Mouse (Mus musculus): Measurements from ENCODE around the gene Bcl9l. TPM values are rescaled to one million over a fixed set of nuclear protein-coding genes. Genes with fewer than 3 reads are reported as not detected.
A peak's percentile ranks its signal among the peaks of the same experiment; 100 is the strongest.

Bcl9l gene
- polyA plus RNA-seq, 1 experiment from 2014 or later, result 6.4 TPM

DNA sequence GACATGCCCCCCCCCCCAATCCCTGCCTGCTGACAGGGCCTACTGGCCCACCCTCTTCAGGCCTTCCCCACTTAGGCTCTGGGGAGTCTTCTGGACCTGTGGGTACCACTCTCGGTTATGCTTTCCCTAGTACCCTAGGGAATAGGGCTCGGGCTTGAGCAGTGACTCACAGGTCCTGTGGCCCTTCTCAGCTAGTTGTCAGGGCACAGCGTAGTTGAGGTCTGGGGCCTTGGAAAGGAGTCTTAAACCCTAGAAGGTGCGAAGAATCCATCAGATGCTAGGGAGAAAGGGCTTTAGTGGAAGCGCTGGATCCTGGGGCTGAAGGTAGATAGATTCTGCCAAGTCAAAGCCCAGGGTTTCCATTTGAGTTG is 17.5 kb downstream of the Bcl9l start:
- WGBS, result 33% methylated on average over 5 of the region's 5 CpGs
- H3K4me2 ChIP-seq, result peak overlapping the region; percentile 73
- ATAC-seq (ENCODE audit: low FRiP score) (no peak), DNase-seq (ENCODE audit: low spot score, missing footprints) (no peak)
- peaks cover 31% of the 10 kb centered on the region for H3K4me1 ChIP-seq (ENCODE audit: control insufficient read depth, insufficient read depth, low read length)
- H3K9me3 ChIP-seq (ENCODE audit: control insufficient read depth, low read length), result no peaks in the 10 kb centered on the region
- H3K9ac ChIP-seq (ENCODE audit: low read length), result peak overlapping the region; percentile 52; the same call in 1 of the 2 replicates
- H3K36me3 ChIP-seq (ENCODE audit: control insufficient read depth, insufficient read depth, low read length), result no peaks in the 10 kb centered on the region
- no peaks in the 10 kb centered on the region for H3K27me3 ChIP-seq (ENCODE audit: control insufficient read depth, insufficient read depth, low read length)
- H3K27ac ChIP-seq (ENCODE audit: low read depth, low read length), result no peak overlapping the region
- H3K4me3 ChIP-seq (ENCODE audit: low read depth, low read length), result no peak overlapping the region; the same call in 1 of the 2 replicates

DNA sequence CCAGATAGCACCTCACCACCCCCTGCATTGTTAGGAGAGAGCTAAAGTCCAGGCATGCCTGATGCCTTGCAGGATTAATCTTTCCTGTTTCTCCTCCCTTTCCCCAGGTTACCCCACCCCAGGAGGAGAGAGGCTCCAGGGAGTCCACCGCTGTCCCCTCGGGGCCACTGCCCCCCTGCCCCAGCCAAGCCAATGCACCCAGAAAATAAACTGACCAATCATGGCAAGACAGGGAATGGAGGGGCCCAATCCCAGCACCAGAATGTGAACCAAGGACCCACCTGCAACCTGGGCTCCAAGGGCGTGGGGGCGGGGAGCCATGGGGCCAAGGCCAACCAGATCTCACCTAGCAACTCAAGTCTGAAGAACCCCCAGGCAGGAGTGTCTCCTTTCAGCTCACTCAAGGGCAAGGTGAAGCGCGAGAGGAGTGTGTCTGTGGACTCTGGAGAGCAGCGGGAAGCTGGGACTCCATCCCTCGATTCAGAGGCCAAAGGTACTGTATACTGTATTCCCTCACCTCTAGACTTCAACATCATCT is 18.1 kb downstream of the Bcl9l start:
- H3K27me3 ChIP-seq (ENCODE audit: control insufficient read depth, insufficient read depth, low read length), result no peaks in the 10 kb centered on the region
- DNase-seq (ENCODE audit: low spot score, missing footprints), result no peak
- peaks cover 3% of the 10 kb centered on the region; the same call in 1 of the 2 replicates for H3K36me3 ChIP-seq (ENCODE audit: control insufficient read depth, insufficient read depth, low read length)
- no peak overlapping the region for H3K4me3 ChIP-seq (ENCODE audit: low read depth, low read length)
- H3K4me1 ChIP-seq (ENCODE audit: control insufficient read depth, insufficient read depth, low read length), result peaks cover 31% of the 10 kb centered on the region
- ATAC-seq (ENCODE audit: low FRiP score), result no peak
- WGBS, result 44% methylated on average over 8 of the region's 8 CpGs
- no peaks in the 10 kb centered on the region for H3K9me3 ChIP-seq (ENCODE audit: control insufficient read depth, low read length)
- no peak overlapping the region for H3K27ac ChIP-seq (ENCODE audit: low read depth, low read length)
- H3K4me2 ChIP-seq, result no peak overlapping the region
- H3K9ac ChIP-seq (ENCODE audit: low read length), result no peak overlapping the region

DNA sequence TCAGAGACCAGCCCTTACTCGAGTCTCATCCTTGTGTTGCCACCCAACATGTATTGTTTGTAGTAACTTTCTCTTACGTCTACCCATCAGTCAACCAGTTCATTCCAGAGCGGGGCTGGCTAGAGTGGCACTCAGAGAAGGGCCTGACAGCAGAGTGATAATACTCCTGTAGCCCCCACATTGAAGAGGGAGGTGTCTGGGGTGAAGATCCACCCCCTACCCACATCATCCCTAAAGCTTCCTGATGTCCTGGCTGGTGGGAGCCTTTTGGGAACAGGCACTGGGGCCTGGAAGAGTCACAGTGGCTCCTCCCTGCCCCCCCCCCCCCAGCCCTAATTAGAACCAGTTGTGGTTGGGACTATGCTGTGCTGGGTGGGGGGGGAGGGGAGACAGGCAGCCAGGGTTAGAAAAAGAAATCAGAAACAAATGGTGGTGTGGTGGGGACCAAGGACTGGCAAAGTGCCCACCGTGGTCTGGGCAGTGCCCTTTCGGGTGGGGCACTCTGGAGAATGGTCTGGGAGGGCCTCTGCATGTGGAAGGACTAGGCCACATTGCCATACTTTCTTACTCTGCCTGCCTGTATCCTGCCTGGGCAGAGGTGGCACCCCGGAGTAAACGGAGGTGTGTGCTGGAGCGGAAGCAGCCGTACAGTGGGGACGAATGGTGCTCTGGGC is 18.7 kb downstream of the Bcl9l start:
- ATAC-seq (ENCODE audit: low FRiP score) (no peak), DNase-seq (ENCODE audit: low spot score, missing footprints) (no peak)
- H3K27ac ChIP-seq (ENCODE audit: low read depth, low read length), result no peak overlapping the region
- H3K4me3 ChIP-seq (ENCODE audit: low read depth, low read length), result no peak overlapping the region
- H3K36me3 ChIP-seq (ENCODE audit: control insufficient read depth, insufficient read depth, low read length), result peaks cover 7% of the 10 kb centered on the region; the same call in 1 of the 2 replicates
- H3K4me1 ChIP-seq (ENCODE audit: control insufficient read depth, insufficient read depth, low read length), result peaks cover 31% of the 10 kb centered on the region
- H3K27me3 ChIP-seq (ENCODE audit: control insufficient read depth, insufficient read depth, low read length), result no peaks in the 10 kb centered on the region
- no peak overlapping the region for H3K9ac ChIP-seq (ENCODE audit: low read length)
- H3K4me2 ChIP-seq, result no peak overlapping the region
- H3K9me3 ChIP-seq (ENCODE audit: control insufficient read depth, low read length), result no peaks in the 10 kb centered on the region
- 49% methylated on average over 10 of the region's 10 CpGs for WGBS

DNA sequence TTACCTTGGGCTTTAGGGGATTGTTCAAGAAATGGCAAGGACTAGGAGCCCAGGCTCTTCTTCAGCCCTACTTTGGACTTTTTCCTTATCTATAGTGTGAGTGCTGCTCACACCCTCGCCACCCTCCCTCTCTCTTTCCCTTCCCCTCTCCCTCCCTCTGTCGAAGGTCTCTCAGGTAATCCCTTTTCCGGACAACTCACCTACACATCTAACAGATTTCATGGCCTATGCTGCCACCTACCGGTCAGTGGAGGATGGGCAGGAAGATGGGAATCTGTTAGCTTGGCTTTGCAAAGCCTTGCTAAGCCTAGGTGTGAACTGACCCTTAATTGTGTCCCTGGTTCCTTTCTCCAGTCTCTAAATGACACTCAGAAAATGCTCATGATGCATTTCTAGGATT is 19.4 kb downstream of the Bcl9l start:
- no peak overlapping the region for H3K4me3 ChIP-seq (ENCODE audit: low read depth, low read length)
- H3K4me2 ChIP-seq, result no peak overlapping the region
- no peaks in the 10 kb centered on the region for H3K9me3 ChIP-seq (ENCODE audit: control insufficient read depth, low read length)
- H3K4me1 ChIP-seq (ENCODE audit: control insufficient read depth, insufficient read depth, low read length), result peaks cover 29% of the 10 kb centered on the region
- 0% methylated on average over 4 of the region's 4 CpGs for WGBS
- DNase-seq (ENCODE audit: low spot score, missing footprints) (peak; percentile 98), ATAC-seq (ENCODE audit: low FRiP score) (no peak)
- peaks cover 13% of the 10 kb centered on the region for H3K36me3 ChIP-seq (ENCODE audit: control insufficient read depth, insufficient read depth, low read length)
- H3K9ac ChIP-seq (ENCODE audit: low read length), result no peak overlapping the region
- H3K27me3 ChIP-seq (ENCODE audit: control insufficient read depth, insufficient read depth, low read length), result no peaks in the 10 kb centered on the region
- H3K27ac ChIP-seq (ENCODE audit: low read depth, low read length), result no peak overlapping the region

DNA sequence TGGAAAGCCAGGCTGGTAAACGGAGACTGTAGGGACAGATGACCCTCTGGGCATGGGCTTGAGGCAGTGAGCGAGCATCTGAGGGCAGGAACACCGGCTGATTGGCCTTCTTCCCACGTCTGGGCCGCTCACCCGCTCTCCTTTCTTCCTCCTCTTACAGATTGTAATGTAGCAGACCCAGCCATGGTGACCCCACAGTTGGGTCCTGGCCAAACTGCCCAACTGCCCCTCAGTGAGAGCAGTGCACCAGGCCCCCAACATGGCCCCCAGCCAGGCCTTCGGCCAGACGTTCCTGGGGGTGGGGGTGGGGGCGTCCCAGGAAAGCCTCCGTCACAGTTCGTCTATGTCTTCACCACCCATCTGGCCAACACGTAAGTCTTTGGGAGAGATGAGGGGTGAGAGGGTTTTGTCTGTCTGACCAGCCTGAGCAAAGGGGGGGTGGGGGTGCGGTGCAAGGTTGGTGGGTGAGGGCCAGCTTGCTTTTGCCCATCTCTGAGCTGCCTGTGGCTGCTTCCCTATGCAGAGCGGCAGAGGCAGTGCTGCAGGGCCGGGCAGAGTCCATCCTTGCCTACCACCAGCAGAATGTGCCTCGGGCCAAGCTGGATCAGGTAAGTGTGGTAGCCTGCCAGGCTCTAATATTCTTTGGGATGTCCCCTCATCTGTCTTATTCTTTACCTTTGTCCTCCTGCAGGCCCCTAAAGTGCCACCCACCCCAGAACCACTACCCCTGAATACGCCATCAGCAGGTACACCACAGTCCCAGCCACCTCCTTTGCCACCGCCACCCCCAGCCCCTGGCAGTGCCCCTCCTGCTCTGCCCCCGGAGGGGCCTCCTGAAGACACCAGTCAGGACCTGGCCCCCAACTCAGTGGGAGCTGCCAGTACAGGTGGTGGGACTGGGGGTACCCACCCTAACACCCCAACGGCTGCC is 22.5 kb downstream of the Bcl9l start:
- Histone ChIP-seq H3K4me3 (ENCODE audit: low read depth, low read length) (no peak overlapping the region), H3K27ac (ENCODE audit: low read depth, low read length) (no peak overlapping the region), H3K9ac (ENCODE audit: low read length) (no peak overlapping the region), H3K9me3 (ENCODE audit: control insufficient read depth, low read length) (no peaks in the 10 kb centered on the region), H3K36me3 (ENCODE audit: control insufficient read depth, insufficient read depth, low read length) (peaks cover 18% of the 10 kb centered on the region), H3K4me1 (ENCODE audit: control insufficient read depth, insufficient read depth, low read length) (peaks cover 6% of the 10 kb centered on the region), H3K27me3 (ENCODE audit: control insufficient read depth, insufficient read depth, low read length) (no peaks in the 10 kb centered on the region), H3K4me2 (no peak overlapping the region)
- no peak for ATAC-seq (ENCODE audit: low FRiP score)
- no peak for DNase-seq (ENCODE audit: low spot score, missing footprints)
- WGBS, result 84% methylated on average over 20 of the region's 20 CpGs

DNA sequence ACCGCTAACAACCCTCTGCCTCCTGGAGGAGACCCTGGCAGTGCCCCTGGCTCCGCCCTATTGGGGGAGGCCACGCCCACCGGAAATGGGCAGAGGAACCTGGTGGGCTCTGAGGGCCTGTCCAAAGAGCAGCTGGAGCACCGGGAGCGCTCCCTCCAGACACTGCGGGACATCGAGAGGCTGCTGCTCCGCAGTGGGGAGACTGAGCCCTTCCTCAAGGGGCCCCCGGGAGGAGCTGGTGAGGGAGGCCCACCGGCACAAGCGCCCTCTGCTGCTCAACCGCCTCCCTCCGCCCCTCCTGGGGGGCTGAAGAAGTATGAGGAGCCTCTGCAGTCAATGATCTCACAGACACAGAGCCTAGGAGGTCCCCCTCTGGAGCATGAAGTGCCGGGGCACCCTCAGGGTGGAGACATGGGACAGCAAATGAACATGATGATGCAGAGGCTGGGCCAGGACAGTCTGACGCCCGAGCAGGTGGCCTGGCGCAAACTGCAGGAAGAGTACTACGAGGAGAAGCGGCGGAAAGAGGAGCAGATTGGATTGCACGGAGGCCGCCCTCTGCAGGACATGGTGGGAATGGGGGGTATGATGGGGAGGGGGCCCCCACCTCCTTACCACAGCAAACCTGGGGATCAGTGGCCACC is 23.3 kb downstream of the Bcl9l start:
- H3K4me1 ChIP-seq (ENCODE audit: control insufficient read depth, insufficient read depth, low read length), result peaks cover 6% of the 10 kb centered on the region
- no peak overlapping the region for H3K4me2 ChIP-seq
- no peak overlapping the region for H3K4me3 ChIP-seq (ENCODE audit: low read depth, low read length)
- ATAC-seq (ENCODE audit: low FRiP score), result no peak
- no peaks in the 10 kb centered on the region for H3K9me3 ChIP-seq (ENCODE audit: control insufficient read depth, low read length)
- peaks cover 18% of the 10 kb centered on the region for H3K36me3 ChIP-seq (ENCODE audit: control insufficient read depth, insufficient read depth, low read length)
- H3K27ac ChIP-seq (ENCODE audit: low read depth, low read length), result no peak overlapping the region
- 48% methylated on average over 23 of the region's 23 CpGs for WGBS
- DNase-seq (ENCODE audit: low spot score, missing footprints), result no peak
- H3K9ac ChIP-seq (ENCODE audit: low read length), result 0 out of 2 replicates have a peak overlapping the region, but pooled peaks have one; percentile 12
- no peaks in the 10 kb centered on the region for H3K27me3 ChIP-seq (ENCODE audit: control insufficient read depth, insufficient read depth, low read length)

DNA sequence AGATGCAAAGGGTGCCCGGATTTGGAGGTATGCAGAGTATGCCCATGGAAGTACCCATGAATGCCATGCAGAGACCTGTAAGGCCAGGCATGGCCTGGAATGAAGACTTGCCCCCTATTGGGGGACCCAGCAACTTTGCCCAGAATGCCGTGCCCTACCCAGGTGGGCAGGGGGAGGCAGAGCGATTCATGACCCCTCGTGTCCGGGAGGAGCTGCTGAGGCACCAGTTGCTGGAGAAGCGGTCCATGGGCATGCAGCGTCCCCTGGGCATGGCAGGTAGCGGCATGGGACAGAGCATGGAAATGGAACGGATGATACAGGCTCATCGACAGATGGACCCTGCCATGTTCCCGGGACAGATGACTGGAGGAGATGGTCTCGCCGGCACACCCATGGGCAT is 23.9 kb downstream of the Bcl9l start:
- Histone ChIP-seq H3K27ac (ENCODE audit: low read depth, low read length) (no peak overlapping the region), H3K36me3 (ENCODE audit: control insufficient read depth, insufficient read depth, low read length) (peaks cover 18% of the 10 kb centered on the region), H3K4me2 (no peak overlapping the region), H3K4me1 (ENCODE audit: control insufficient read depth, insufficient read depth, low read length) (peaks cover 6% of the 10 kb centered on the region), H3K9me3 (ENCODE audit: control insufficient read depth, low read length) (no peaks in the 10 kb centered on the region), H3K27me3 (ENCODE audit: control insufficient read depth, insufficient read depth, low read length) (no peaks in the 10 kb centered on the region; the same call in 1 of the 2 replicates), H3K9ac (ENCODE audit: low read length) (no peak overlapping the region), H3K4me3 (ENCODE audit: low read depth, low read length) (no peak overlapping the region)
- WGBS, result 91% methylated on average over 13 of the region's 13 CpGs
- no peak for ATAC-seq (ENCODE audit: low FRiP score)
- no peak for DNase-seq (ENCODE audit: low spot score, missing footprints)

DNA sequence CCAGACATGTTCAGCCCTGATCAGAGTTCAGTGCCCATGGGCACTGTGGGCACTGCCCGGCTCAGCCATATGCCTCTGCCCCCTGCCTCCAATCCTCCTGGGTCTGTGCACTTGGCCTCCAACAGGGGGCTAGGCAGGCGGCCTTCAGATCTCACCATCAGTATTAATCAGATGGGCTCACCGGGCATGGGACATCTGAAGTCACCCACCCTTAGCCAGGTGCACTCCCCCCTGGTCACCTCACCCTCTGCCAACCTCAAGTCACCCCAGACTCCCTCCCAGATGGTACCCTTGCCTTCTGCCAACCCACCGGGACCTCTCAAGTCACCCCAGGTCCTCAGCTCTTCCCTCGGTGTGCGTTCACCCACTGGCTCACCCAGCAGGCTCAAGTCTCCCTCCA is 24.7 kb downstream of the Bcl9l start:
- no peaks in the 10 kb centered on the region for H3K9me3 ChIP-seq (ENCODE audit: control insufficient read depth, low read length)
- H3K27me3 ChIP-seq (ENCODE audit: control insufficient read depth, insufficient read depth, low read length), result no peaks in the 10 kb centered on the region; the same call in 1 of the 2 replicates
- ATAC-seq (ENCODE audit: low FRiP score) (no peak), DNase-seq (ENCODE audit: low spot score, missing footprints) (no peak)
- no peak overlapping the region for H3K27ac ChIP-seq (ENCODE audit: low read depth, low read length)
- WGBS, result 87% methylated on average over 6 of the region's 6 CpGs
- H3K4me3 ChIP-seq (ENCODE audit: low read depth, low read length), result no peak overlapping the region
- H3K4me2 ChIP-seq, result no peak overlapping the region
- peaks cover 6% of the 10 kb centered on the region for H3K4me1 ChIP-seq (ENCODE audit: control insufficient read depth, insufficient read depth, low read length)
- H3K9ac ChIP-seq (ENCODE audit: low read length), result no peak overlapping the region
- peaks cover 18% of the 10 kb centered on the region for H3K36me3 ChIP-seq (ENCODE audit: control insufficient read depth, insufficient read depth, low read length)
